Comparison of ENCODE assay signal across 8 mouse cellular contexts in genomic region chr5:65696821-65697485, GRCm38 (mm10). TPM values are rescaled to one million over a fixed set of nuclear protein-coding genes. Genes with fewer than 3 reads are reported as not detected.
DNase-seq lines count a peak whose midpoint lies in the region; ATAC-seq lines count a peak whose summit lies in the region.

No protein-coding gene starts in this region.

- WGBS in hindbrain, embryonic 11.5 days, result under 1% methylated on average over 54 of the region's 58 CpGs

- peak overlapping the region; percentile 97 for H3K27ac ChIP-seq in hindbrain, embryonic 11.5 days (ENCODE audit: low read depth, low read length)

- no peaks in the 10 kb centered on the region for H3K9me3 ChIP-seq in hindbrain, embryonic 11.5 days (ENCODE audit: control insufficient read depth, low read length)

- peak overlapping the region; percentile 98 for H3K4me3 ChIP-seq in hindbrain, embryonic 11.5 days (ENCODE audit: low read depth, low read length)

- H3K4me2 ChIP-seq in hindbrain, embryonic 11.5 days (replicated peaks; ENCODE audit: low read depth, low read length), result peak overlapping the region; percentile 70

- DNase-seq in MN1 (ENCODE audit: low spot score), result peak; percentile 86
- DNase-seq in cerebellum, adult 9-10 months, result peak; percentile 84
- peak; percentile 61 to 79 for DNase-seq in frontal cortex, adult 2 months (ENCODE audit: extremely low spot score in 1 of 2, low spot score in 1 of 2)
- DNase-seq in hindbrain, embryonic 11.5 days (ENCODE audit: low spot score), result peak; percentile 85
- peak; percentile 69 to 73 for DNase-seq in layer of hippocampus, postnatal 10 days (ENCODE audit: low spot score in 2 of 2)
- peak; percentile 88 for DNase-seq in lung, postnatal 10 days
- DNase-seq in ovary, postnatal 14 days (ENCODE audit: low spot score), result peak; percentile 60
- DNase-seq in thymus, postnatal 10 days (ENCODE audit: low spot score in 2 of 2), result peak; percentile 53 to 60

- no peaks in the 10 kb centered on the region for H3K27me3 ChIP-seq in hindbrain, embryonic 11.5 days (ENCODE audit: control insufficient read depth, insufficient read depth, low read length)

- peak; percentile 48 for ATAC-seq in hindbrain, embryonic 11.5 days (ENCODE audit: low FRiP score)

- H3K4me1 ChIP-seq in hindbrain, embryonic 11.5 days (replicated peaks; ENCODE audit: control insufficient read depth, insufficient read depth, low read length), result no peaks in the 10 kb centered on the region; the same call in 1 of the 2 replicates

- peak overlapping the region; percentile 97 for H3K9ac ChIP-seq in hindbrain, embryonic 11.5 days (ENCODE audit: low read depth, low read length)

- no peaks in the 10 kb centered on the region; the same call in 1 of the 2 replicates for H3K36me3 ChIP-seq in hindbrain, embryonic 11.5 days (ENCODE audit: control insufficient read depth, insufficient read depth, low read length)

RNA-seq across cellular contexts. Expression of gene Pds5a, which starts 1.1 kb away (rescaled TPM):
- 58.8 and 61.9 TPM in 2 replicates for polyA plus RNA-seq in frontal cortex, adult 2 months (2012; rRNA removed)
- polyA plus RNA-seq in hindbrain, embryonic 11.5 days (2014; fragmentation: Nextera tagmentation; extraction: Ambion mirVana), result 114 and 125 TPM in 2 replicates
- total RNA-seq in layer of hippocampus, postnatal 10 days (2021), result 10 to 100 TPM; 78.2 to 85.2 TPM

Comparison
In these comparisons a context has a peak if more than half of its experiments do, and no peak if none do; other contexts are left out.
1. Peak in every context shown above with its lines: DNase-seq, ATAC-seq, H3K4me3 ChIP-seq and H3K27ac ChIP-seq.